Mouse (Mus musculus) liver, adult (tissue): Measurements from ENCODE around the gene Olfr43.

Source experiments
- GATA4 ChIP-seq: IDR thresholded peaks from 2 replicates; pipeline ENCODE4 v1.6.1; 2014; ENCODE audit warnings: mild to moderate bottlenecking, low read length; ENCODE audit not compliant: insufficient replicate concordance

Gene Olfr43

GRCm38 (mm10) chr11:74211279-74211678 lies at the start of gene Olfr43:
Olfr43 (minus strand) TSS chr11:74211379.
- no peak for TF ChIP-seq GATA4

GRCm38 (mm10) chr11:74259508-74259907 lies 48.3 kb upstream of the Olfr43 start, which contains the start of gene Olfr406:
Olfr406 (plus strand) TSS chr11:74259808.
- TF ChIP-seq GATA4, result no peak

- TF ChIP-seq GATA4, result no peak
Measured at GRCm38 (mm10) chr11:74241201-74241600, 30.0 kb upstream of the Olfr43 start.

GRCm38 (mm10) chr11:74185949-74186348 lies 25.2 kb downstream of the Olfr43 start, which contains the start of gene Olfr403:
Olfr403 (plus strand) TSS chr11:74186249.
- TF ChIP-seq GATA4, result no peak

GRCm38 (mm10) chr11:74183745-74184144 lies 27.4 kb downstream of the Olfr43 start:
- TF ChIP-seq GATA4, result no peak

- no peak for TF ChIP-seq GATA4
Measured at GRCm38 (mm10) chr11:74183168-74183567, 28.0 kb downstream of the Olfr43 start.

GRCm38 (mm10) chr11:74168771-74169170 lies 42.4 kb downstream of the Olfr43 start:
- TF ChIP-seq GATA4, result no peak
